Mouse (Mus musculus) gastrocnemius, postnatal 10 days (tissue): ENCODE results near the gene Cd40lg. TPM values are rescaled to one million over a fixed set of nuclear protein-coding genes. Genes with fewer than 3 reads are reported as not detected.

ENCODE experiments used
- DNase-seq: peaks from one replicate; pipeline ENCODE4 v3.0.0; 2021; ENCODE audit warnings: mixed read lengths
- total RNA-seq, 2 experiments: library from RNA; stranded (reverse); gene quantifications; 2 replicates each; pipeline ENCODE4 v1.2.3; 2021

Gene Cd40lg
- total RNA-seq, 2 experiments from 2014 or later: not detected

DNA sequence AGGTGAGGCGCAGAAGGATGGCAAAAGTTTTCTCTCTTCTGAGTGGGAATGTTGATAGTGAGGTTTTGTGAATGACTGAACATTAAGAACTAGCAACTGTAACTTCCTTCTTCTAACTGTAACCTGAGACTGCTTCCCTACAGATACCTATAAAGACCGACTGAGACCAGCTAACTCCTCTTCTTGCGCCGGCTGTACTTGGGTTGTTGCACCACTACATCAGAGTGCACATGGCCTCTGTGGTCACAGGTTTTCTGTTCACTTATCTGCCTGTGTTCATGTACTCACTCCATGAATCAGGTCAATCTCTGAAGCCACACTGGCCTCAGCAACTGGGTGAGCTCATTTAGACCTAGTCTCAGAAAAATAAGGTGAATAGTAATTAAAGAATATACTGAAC is 51.6 kb downstream of the Cd40lg start:
- no peak for DNase-seq

Other genes starting within 250 kb of the Cd40lg start
- gene Brs3, start 169.1 kb upstream of the Cd40lg start, total RNA-seq: not detected
- gene Htatsf1, start 158.6 kb upstream of the Cd40lg start, total RNA-seq: 10 to 100 TPM; 57.7 to 63.8 TPM
- not detected for gene Vgll1, start 124.0 kb upstream of the Cd40lg start, total RNA-seq
- gene Arhgef6, start 126.6 kb downstream of the Cd40lg start, total RNA-seq: 10 to 100 TPM; 74.9 to 91.3 TPM
- 10 to 100 TPM; 36.7 to 41.6 TPM for gene Rbmx, start 180.9 kb downstream of the Cd40lg start, total RNA-seq
- not detected for gene Gm364, start 197.0 kb downstream of the Cd40lg start, total RNA-seq